Mouse (Mus musculus) left cerebral cortex, postnatal 10 days (tissue): ENCODE results near the gene Bcor. TPM values are rescaled to one million over a fixed set of nuclear protein-coding genes. Genes with fewer than 3 reads are reported as not detected.

ENCODE experiments used
- DNase-seq, 2 experiments: peaks; one replicate each; pipeline ENCODE4 v3.0.0; 2021 to 2022; ENCODE audit warnings: low spot score in 2 of 2, mixed read lengths in 1 of 2; ENCODE audit errors: extremely low spot score in 1 of 2
- intact Hi-C: fragments of 180-260 bp; cut with DNase I; formaldehyde crosslinking; loops from one replicate; pipeline ENCODE4 v1.15.1; 2025
- total RNA-seq, 2 experiments: library from RNA; stranded (reverse); gene quantifications; 2 replicates each; pipeline ENCODE4 v1.2.3; 2021

Bcor gene
- total RNA-seq, 2 experiments from 2014 or later, result 24.8 to 25.8 TPM

- DNase-seq, result peak in 1 of 2 experiments; percentile 40
- intact Hi-C loops, result loop anchor here (5.0 kb wide), 1 partner anchor 99 kb away; no protein-coding TSS in a partner anchor
Measured at GRCm38 (mm10) chrX:12153141-12154095, 6.7 kb downstream of the Bcor start.

GRCm38 (mm10) chrX:12151996-12152904, 7.9 kb downstream of the Bcor start:
- DNase-seq, result no peak
- intact Hi-C loops, result loop anchor here (5.0 kb wide), 1 partner anchor 100 kb away; no protein-coding TSS in a partner anchor

GRCm38 (mm10) chrX:12151269-12151995, 8.7 kb downstream of the Bcor start:
- DNase-seq, result peak in 1 of 2 experiments; percentile 65
- intact Hi-C loops, result loop anchor here (5.0 kb wide), 1 partner anchor 101 kb away; no protein-coding TSS in a partner anchor

- intact Hi-C loops, result loop anchor here (5.0 kb wide), 1 partner anchor 102 kb away; no protein-coding TSS in a partner anchor
- DNase-seq, result no peak
Measured at GRCm38 (mm10) chrX:12150425-12150824, 9.7 kb downstream of the Bcor start.

- no peak for DNase-seq
- intact Hi-C loops, result no loop called here
Measured at GRCm38 (mm10) chrX:12146263-12146662, 13.9 kb downstream of the Bcor start.

GRCm38 (mm10) chrX:12142832-12143231, 17.3 kb downstream of the Bcor start:
- DNase-seq, result no peak
- intact Hi-C loops, result no loop called here

- intact Hi-C loops, result no loop called here
- peak in 1 of 2 experiments; percentile 54 for DNase-seq
Measured at GRCm38 (mm10) chrX:12140086-12140740, 19.9 kb downstream of the Bcor start.

- DNase-seq, result no peak
- intact Hi-C loops, result loop anchor here (5.0 kb wide), 1 partner anchor 136 kb away; no protein-coding TSS in a partner anchor
Measured at GRCm38 (mm10) chrX:12138266-12138665, 21.9 kb downstream of the Bcor start.

- intact Hi-C loops, result loop anchor here (5.0 kb wide), 1 partner anchor 135 kb away; no protein-coding TSS in a partner anchor
- DNase-seq, result peak in 1 of 2 experiments; percentile 32
Measured at GRCm38 (mm10) chrX:12137121-12137521, 23.0 kb downstream of the Bcor start.

- intact Hi-C loops, result loop anchor here (5.0 kb wide), 1 partner anchor 134 kb away; no protein-coding TSS in a partner anchor
Measured at GRCm38 (mm10) chrX:12136261-12137101, 23.7 kb downstream of the Bcor start.

GRCm38 (mm10) chrX:12135121-12136111, 24.7 kb downstream of the Bcor start:
- DNase-seq, result peak in 1 of 2 experiments; percentile 81
- intact Hi-C loops, result loop anchor here (5.0 kb wide), 1 partner anchor 133 kb away; no protein-coding TSS in a partner anchor

More at GRCm38 (mm10) chrX:12136261-12137101, 23.7 kb downstream of the Bcor start:
- peak in 1 of 2 experiments; percentile 56 for DNase-seq

- intact Hi-C loops, result loop anchor here (5.0 kb wide), 1 partner anchor 47 kb away; no protein-coding TSS in a partner anchor
- peak in 1 of 2 experiments; percentile 80 for DNase-seq
Measured at GRCm38 (mm10) chrX:12134541-12134940, 25.6 kb downstream of the Bcor start.

- DNase-seq, result no peak
- intact Hi-C loops, result loop anchor here (5.0 kb wide), 1 partner anchor 47 kb away; no protein-coding TSS in a partner anchor
Measured at GRCm38 (mm10) chrX:12133836-12134431, 26.2 kb downstream of the Bcor start.

- DNase-seq, result peak in 1 of 2 experiments; percentile 69
- intact Hi-C loops, result loop anchor here (5.0 kb wide), 1 partner anchor 46 kb away; no protein-coding TSS in a partner anchor
Measured at GRCm38 (mm10) chrX:12133178-12133835, 26.8 kb downstream of the Bcor start.
